Mouse (Mus musculus) cerebellum, adult (tissue): ENCODE data around the gene Ficd.

Source experiments
- ATAC-seq: cut with Nextera tagmentation; 2 replicates; pipeline ENCODE4 v1.9.2; 2017; ENCODE audit warnings: mild to moderate bottlenecking, moderate library complexity, mixed read lengths; ENCODE audit not compliant: insufficient number of reproducible peaks, low FRiP score, low TSS enrichment

The Ficd gene

DNA sequence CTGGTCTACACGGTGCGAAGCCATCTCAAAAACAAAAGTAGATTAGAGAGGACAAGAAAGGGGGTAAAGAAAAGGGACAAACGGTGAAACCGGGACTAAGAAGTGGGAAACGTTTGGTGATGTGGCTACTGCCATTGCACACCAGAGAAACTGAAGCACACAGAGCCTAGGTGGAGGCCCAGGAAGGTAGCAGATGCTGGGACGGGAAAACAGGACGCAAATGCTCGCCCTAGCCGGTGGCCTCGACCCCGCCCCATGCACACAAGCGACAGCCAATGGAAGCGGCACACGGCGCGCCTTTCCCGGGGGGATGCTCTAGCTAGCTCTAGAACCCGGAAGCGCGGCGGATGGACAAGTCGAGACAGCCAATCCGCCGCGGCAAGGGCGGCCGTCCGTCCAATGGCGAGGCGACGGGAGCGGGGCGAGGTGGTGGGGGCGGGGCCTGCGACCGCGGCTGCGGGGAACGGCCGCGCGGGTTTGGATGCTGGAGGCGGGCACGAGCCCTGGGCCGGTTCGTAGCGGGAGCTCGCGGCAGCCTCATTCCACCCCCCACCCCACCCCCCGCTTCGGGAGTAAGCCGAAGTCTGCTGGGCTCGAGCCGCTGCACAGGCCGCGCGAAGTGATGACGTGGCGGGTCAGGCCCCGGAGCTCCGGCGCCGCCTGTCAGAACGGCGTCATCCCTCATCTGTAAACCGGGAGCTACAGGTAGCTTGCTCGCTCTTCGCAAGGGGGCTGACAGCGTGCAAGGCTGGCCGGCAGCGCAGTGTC is at the start of gene Ficd:
Gene Ficd (plus strand): TSS at position 459 of the 768 bp plus-strand sequence.
- ATAC-seq = peak; percentile 94

DNA sequence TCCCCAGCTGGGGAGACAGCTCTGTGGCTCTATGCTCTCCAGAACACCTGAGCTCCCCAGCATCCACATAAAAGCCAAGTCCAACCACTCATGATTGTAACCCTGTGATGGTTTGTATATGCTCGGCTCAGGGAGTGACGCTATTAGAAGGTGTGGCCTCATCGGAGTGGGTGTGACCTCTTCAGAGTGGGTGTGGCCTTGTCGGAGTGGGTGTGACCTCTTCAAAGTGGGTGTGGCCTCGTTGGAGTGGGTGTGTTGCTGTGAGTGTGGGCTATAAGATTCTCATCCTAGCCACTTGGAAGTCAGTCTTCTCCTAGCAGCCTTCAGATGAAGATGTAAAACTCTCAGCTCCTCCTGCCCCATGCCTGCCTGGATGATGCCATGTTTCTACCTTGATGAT is 48.1 kb upstream of the Ficd start:
- no peak for ATAC-seq

DNA sequence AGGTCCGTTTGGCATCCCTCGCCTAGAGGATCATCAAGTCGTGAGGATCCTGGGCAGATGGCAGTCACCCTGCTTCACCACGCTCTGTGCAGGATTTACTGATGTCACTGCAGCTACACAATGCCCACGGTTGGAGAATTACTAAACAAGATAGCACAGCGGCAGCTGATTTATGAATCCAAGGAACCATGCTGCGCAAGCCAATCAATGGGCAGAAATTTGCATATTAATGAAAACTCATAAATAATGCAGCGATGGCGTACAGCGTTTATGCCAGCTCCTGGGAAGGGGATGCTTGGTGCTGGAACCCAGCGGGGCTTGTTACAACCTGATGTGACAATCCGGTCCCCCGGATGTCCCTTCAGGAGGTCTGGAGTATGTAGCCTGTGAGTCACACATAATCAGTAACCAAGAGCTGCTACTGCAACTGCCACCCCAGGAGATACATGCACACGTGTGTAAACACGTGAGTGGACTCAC is 45.5 kb upstream of the Ficd start:
- 0 out of 2 replicates have a peak, but pooled peaks have one; percentile 45 for ATAC-seq

DNA sequence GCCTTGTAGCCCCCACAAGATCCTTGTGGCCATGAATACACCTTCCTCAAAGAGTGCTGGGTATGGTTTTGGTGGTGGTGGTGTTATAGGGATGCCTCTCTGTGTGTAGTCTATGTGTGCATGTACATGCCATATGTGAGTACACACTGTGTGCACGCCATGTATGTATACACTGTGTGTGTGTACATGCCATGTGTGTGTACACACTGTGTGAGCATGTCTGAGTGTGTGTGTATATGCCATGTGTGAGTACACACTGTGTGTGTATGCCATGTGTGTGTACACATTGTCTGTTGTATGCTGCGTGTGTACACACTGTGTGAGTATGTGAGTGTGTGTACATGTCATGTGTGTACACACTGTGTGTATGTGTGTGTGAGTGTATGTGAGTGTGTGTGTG is 44.7 kb upstream of the Ficd start:
- no peak for ATAC-seq

- ATAC-seq = no peak
These were observed 42.3 kb upstream of the Ficd start for GRCm38 (mm10) chr5:113693196-113693755.

GRCm38 (mm10) chr5:113694000-113694399 is 41.6 kb upstream of the Ficd start:
- no peak for ATAC-seq

GRCm38 (mm10) chr5:113694415-113694814 is 41.2 kb upstream of the Ficd start:
- no peak for ATAC-seq

- ATAC-seq = no peak
These were observed 35.1 kb upstream of the Ficd start for GRCm38 (mm10) chr5:113700388-113701023.

- no peak for ATAC-seq
These were observed 31.6 kb upstream of the Ficd start for GRCm38 (mm10) chr5:113703803-113704585.

DNA sequence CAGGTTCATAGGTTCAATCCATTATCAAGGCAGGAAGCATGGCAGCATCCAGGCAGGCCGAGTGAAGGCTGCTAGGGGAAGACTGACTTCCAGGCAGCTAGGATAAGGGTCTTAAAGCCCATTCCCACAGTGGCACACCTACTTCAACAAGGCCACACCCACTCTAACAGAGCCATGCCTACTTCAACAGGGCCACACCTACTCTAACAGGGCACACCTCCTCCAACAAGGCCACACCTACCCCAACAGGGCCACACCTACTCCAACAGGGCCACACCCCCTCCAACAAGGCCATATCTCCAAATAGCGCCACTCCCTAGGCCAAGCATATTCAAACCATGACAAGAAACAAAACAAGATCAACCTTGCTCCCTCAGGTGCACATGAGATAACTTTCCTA is 22.7 kb upstream of the Ficd start:
- ATAC-seq = no peak

DNA sequence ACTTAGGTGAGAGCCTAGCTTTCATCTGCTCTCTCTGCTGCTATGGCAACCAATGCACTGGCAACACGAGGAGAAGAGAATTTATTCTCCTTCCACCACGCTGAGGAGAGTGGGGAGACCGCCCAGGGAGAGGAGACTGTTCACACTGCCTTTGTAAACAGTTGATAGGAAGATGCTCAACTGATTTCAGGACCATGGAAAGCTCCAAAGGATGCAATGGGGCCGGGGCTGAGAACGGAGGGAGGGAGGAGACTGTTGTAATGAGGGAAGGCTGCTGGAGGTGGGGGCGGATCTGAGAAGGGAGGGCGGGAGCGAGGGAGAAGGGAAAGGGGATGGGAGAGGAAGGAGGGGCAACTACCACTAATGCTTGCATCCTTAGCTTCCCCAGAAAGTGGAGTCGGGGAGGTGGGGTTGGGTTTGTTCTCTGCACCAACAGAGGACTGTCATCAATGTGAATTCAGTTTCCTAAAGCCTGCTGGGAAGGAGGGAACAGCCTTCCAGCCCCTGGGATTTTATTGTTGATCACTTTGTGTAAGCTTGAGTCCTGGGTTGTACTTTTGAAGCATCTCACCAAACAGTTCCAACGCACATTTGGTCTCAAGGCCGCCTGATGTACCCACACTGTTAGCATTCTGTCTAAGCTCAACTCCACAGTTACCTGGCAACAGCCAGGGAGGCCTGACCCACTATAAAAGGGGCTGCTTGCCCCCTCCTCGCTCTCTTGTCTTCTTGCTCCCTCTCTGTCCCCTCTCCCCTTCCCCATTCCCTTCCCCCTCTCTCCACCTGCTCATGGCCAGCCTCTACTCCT is 18.8 kb upstream of the Ficd start:
- no peak for ATAC-seq

DNA sequence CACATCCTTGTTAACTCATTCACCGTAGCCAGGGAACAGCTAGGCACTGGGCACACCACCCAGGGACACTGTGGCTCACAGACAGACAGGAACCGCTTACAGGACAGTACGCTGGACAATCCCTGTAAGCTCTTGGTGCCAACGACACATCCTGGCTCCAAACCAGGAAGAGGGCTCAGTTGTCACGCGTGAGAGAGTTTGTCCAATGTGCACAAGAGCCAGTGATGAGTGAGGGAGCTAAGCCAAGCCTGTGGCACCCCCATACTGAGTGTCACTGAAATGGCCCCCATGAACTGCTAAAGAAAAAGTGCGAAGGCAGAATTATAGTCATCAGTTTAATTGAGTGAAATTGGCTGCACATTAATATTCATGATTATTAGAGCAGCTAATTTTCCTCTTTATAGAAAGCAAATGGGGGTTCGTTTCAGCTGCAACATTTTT is 16.4 kb upstream of the Ficd start:
- no peak for ATAC-seq

GRCm38 (mm10) chr5:113722224-113723013 is 13.2 kb upstream of the Ficd start:
- no peak for ATAC-seq

- peak; percentile 59; the same call in 1 of the 2 replicates for ATAC-seq
These were observed 11.9 kb upstream of the Ficd start for GRCm38 (mm10) chr5:113723567-113724237.

- ATAC-seq = peak; percentile 27; the same call in 1 of the 2 replicates
These were observed 11.2 kb upstream of the Ficd start, which contains the start of gene 1700069L16Rik for GRCm38 (mm10) chr5:113724446-113724845. Gene 1700069L16Rik, minus strand, starts transcription at chr5:113724772.

DNA sequence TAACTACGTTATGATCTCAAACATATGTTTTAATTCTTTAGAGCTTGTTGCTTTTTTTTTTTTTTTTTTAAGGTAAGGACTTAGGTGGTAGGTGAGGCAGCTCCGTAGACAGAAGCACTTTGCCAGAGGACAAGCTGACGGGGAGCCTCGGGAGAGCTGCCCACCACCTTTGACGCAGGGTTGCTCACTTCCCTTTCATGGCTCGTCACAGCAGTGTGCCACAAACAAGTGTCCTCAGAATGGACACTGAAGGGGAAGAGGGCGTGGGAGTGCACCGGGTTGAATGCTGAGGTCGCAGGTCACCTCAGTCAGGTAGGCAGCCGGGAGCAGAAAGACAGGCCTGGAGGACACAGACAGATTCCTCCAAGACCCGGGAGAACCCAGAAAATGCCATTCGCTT is 10.2 kb upstream of the Ficd start:
- ATAC-seq = no peak

GRCm38 (mm10) chr5:113726618-113727017 is 9.0 kb upstream of the Ficd start:
- no peak for ATAC-seq

- ATAC-seq = 0 out of 2 replicates have a peak, but pooled peaks have one; percentile 21
These were observed 8.4 kb upstream of the Ficd start for GRCm38 (mm10) chr5:113727238-113727637.
